Mouse (Mus musculus): ENCODE measurements around the gene Zfp362.

The Zfp362 gene

DNA sequence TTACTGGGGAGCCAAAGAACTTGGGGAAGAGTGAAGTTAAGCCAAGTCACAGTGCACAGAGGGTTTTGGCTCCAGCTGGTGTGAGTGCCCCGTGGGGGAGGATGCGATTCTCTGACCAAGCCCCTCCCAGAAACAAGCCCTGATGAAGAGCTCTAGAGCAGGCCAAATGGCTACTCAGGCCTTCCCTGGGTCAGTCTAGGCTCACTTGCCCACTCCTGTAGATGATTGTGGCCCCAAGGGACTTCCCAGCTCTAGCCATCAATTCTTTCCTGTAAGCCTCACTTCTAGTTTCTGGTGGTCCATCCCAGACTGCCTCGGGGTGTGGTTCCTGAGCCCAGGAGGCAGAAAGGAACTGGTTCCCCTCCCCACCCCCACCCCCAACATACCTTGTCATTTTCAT lies 50.8 kb downstream of the Zfp362 start, which contains the start of gene A3galt2:
Gene A3galt2 (plus strand): TSS at position 301 of the 400 bp plus-strand sequence.
- no peak for DNase-seq

DNA sequence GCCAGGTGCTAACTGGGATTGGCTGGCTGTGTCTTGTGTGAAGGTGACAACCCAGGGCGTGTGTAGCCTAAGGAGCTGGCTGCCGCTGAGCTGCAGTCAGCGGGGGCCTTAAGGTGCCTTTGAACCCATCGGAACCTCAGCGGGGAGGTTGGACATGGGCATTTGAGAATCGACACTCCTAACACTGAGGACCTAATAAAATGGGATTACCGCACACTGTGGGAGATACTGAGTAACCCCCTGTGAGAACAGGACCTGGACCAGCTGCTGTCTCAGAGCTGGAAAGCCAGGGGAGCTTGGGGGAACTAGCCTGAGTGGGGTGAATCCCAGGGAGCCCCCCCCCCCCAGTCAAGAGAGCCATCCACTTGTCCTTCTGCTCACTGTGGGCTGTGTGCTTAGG lies 52.3 kb downstream of the Zfp362 start:
- no peak for DNase-seq

DNA sequence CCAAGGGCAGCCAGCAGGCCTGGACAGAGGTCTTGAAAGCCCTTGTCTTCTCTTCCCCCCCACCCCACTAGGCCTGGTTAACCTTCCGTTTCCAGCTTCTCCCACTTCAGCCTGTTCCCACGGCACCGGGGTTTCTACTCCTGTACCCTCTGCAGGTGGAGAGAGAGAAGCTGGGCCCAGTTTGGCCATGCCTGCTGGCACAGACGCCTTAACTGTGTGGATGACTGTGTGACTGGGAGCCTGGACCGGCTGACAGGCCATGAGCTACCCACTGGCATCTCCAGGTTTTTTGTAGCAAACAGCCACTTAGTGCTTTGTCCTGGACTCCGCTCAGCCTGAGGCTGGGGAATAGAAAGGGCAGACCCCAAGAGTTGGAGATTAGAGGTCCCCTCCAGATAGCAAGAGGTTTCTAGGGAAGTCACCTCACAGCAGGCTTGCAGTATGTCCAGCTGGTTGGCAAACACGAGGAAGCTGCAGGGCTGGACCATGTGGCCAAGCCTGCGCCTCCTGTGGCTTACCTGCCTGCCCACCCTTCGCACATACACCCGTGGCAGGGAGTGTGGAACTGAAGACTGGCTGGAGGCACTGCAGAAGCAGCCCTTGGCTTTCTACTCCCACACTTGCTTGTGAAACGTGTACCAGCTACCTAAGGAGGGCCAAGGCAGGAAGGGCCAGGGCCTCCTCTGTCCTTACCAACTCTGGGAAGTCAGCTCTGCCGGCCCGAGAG lies 53.7 kb downstream of the Zfp362 start:
- no peak for DNase-seq

DNA sequence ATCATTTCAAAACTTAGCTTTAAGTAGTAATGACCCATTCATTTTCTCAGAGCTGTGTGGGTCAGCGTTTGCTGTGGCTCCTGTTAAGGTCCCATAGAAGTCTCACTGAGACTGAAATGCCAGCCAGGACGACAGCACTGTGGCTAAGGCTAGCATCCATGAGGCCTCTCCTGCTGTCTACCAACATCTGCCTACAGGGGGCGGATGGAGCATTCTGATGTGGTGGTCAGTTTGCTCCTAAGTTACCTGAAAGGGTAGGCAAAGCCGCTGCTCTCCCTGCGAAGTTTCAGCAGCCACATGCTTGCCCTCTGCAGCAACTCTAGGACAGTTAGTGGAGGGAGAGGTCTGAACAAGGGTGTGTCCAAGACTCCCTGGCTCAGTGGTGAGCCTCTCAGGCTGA lies 54.8 kb downstream of the Zfp362 start:
- no peak for DNase-seq

DNA sequence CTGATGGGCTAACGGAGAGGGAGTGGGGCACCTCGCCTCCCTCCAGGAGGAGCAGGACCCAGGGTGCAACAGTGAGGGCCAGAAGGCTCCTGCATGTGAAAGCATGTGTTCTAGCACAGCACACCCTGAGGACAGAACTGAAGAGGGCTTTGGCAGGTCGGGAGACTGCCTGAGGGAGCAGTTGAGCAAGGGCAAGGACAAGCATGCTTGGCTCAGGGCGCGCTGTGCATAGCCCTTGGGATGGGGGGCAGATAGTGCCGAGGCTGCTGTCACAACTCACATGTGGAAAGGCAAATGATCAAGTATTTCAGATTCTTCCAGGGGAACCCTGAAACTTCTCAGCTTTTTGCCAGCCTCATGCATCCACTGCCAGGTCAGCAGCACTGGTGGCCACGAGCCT lies 57.5 kb downstream of the Zfp362 start:
- DNase-seq: no peak

DNA sequence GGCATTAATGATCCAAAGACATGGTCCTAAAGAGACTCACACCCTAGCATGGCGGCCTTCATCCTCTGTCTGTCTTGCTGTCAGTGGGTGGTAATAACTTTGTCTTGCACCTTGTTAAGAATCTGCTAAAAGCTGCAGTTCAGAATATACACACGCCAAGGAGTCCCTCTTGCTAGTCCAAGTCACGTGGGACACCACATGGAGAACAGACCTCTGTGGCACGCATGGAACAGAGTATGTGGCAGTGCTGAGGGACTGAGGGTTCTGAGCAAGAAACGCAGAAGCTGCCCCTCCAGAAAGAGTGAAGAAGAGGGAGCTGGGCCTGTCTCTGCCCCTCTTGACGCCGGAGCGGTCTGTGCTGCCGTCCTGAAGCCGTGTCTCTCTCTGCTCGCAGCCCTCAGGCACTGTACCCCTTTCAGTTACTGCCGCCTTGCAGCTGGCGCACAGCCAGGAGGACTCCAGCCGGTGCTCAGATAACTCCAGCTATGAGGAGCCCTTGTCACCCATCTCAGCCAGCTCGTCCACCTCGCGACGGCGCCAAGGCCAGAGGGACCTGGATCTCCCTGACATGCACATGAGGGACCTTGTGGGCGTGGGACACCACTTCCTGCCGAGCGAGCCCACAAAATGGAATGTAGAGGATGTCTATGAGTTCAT lies 58.1 kb downstream of the Zfp362 start:
- no peak for DNase-seq

- no peak for DNase-seq
Observed at GRCm38 (mm10) chr4:128745160-128745559, 60.7 kb downstream of the Zfp362 start.

GRCm38 (mm10) chr4:128743031-128743626 lies 62.7 kb downstream of the Zfp362 start:
- no peak for DNase-seq

DNA sequence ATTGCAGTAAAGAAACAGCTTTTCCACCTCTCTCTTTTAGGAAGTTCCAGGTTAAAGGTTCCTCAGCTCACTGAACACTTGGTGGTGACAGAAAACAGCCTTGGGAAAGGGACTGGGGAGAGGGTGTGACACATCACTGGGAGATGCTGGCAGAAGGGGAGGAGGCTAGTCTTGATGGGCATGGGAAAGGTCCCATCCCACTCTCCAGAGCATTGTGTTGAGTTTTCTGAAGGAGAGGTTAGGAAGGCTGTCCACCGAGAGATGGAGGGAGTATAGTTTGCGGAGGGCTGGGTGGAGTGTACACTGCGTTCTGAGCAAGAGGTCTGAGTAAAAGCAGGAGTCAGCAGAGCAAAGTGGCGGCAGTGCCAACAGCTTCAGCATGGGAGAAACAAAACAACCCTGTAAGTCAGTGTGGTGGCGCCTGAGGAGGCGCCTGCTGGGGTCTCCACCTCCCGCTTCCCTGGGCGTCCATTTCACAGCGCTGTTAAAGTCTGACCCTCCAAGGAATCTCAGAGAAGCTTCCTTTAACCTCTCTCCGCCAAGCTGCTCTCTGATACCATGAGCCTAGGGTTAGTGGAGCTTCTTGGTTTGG lies 63.4 kb downstream of the Zfp362 start:
- no peak for DNase-seq

- DNase-seq: no peak
Observed at GRCm38 (mm10) chr4:128741906-128742305, 63.9 kb downstream of the Zfp362 start.

DNA sequence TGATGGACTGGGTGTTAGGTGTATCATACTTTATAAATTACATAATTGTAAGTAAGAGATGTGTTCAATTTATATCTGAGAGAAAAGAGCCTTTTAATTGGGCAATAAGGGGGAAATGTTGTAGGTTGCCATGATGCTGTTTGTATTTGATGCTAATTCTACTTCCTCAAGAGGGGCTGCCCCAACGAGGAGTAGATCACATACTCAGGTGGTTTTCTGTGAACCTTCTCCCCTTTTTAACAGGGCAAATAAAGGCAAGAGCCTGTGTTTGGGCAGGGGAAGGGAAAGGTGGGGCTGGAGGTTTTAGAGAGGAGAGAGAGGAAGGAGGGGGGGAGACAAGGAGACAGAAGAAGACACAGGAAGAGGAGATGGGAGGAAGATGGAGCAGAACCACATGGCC lies 65.0 kb downstream of the Zfp362 start:
- DNase-seq: no peak

DNA sequence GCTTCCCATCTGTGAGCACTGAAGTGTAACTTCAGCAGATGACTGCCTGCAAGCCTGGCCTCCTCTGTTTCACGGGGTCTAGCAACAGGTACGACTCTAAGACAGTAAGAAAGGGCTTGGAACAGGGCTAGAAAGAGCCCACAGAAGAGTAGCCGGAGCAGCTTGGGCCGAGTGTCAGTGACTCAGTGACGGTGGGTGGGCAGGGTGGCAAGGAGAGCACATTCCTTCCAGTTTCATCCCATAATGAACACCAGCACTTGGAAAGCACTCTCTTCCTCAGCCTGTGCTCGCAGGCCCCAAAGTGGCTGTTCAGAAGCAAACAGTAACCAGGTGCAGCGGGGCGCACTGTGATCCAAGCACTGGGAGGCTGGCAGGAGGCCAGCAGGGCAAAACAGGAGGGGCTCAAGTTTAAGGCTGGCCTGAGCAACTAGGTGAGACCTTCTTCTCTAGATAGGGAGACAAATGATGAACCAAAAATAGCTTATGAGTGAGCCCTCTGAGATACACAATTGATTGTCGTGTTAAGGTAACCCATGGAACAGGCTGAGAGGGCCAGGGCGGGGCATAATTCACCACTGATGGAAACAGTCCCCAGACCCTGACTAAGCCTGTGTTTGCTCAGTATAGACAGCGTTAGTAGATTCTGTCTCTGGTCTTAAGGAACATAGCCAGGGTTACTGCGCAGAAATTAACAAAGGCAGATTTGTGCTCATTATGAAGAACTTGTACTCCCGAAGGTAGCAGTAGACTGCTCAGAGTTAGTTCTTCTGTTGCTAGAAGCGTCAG lies 67.8 kb downstream of the Zfp362 start:
- DNase-seq: no peak

GRCm38 (mm10) chr4:128737137-128737589 lies 68.7 kb downstream of the Zfp362 start:
- DNase-seq: no peak

DNA sequence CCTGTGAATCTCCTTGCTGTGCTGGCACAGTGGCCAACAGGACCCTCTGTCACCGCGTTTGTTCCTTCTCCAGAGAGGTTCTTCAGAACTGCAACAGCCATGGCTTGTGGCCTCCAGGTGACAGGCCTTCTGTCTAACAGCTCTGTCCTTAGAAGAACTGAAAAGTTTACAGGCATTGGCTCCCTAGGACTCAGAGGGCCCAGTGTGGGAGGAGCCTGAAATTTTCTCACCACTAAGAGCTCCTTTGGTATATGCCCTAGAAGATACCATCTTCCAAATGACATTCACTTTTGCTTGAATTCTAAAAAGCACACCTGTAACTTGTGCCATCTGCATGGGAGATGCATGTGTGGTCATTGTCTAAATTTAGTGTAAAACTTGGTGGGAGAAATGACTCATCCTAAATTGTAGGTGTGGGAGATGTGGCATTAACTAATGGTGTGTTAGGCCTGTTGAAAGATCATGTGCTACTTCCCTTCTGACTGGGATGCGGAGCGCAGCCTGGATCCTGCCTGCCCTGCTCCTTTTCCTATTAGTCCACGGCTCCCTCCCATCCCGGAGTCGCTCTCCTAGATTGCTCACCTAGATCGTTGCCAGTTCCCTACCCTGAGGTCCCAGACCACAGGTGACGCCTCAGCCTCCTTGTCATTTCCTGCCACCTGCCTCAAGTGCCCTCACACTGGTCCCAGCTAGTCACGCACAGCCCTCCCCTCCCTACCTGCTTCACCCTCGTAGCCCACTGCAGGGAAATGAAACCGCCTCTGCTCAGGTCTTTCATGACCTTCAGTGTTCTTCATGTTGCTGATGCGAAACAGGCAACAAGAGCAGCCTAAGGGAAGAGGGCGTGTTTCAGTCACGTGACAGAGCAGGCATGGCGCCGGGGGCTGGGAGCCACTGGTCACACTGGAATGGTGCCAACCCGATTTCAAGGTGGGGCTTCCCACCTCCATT lies 70.8 kb downstream of the Zfp362 start:
- DNase-seq: peak; percentile 77

DNA sequence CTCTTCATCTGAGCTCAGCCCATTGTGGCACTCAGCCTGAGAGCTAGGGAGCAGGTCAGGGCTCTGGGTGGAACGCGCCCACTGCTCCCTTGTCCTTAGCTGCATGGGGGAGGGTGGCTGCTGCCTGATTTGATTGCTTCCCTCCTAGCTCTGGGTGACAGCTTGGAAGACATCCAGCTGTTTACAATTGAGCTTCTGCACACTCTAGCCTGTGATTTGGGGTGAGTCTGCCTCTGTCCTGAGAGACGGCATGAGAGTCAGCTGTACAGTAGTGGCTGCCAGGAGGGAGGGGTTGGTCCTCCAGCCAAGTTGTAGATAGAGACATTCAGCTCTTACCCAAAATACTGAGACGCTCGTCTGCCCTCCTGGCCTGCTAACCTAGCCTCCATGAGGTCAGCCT lies 71.6 kb downstream of the Zfp362 start:
- DNase-seq: peak; percentile 90

DNA sequence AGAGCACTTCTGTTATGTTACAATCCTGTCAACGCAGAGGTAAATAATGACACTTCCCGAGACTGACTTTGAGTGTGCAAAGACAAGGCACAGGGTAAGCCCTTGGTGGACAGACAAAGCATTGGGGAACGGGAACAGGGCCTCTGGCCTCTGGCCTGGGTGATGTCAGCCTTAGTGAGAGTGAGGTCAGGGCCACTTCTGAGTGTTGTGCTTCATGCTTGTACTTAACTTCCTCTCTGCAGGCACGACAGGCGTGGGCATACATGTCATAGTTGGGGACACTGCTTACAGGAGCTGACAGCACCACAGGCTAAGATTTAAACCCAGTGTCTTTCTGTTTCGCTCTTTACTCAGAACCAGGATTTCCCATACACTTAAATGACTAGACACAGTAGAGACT lies 72.3 kb downstream of the Zfp362 start:
- peak; percentile 43 for DNase-seq

GRCm38 (mm10) chr4:128732794-128733193 lies 73.1 kb downstream of the Zfp362 start:
- DNase-seq: no peak

DNA sequence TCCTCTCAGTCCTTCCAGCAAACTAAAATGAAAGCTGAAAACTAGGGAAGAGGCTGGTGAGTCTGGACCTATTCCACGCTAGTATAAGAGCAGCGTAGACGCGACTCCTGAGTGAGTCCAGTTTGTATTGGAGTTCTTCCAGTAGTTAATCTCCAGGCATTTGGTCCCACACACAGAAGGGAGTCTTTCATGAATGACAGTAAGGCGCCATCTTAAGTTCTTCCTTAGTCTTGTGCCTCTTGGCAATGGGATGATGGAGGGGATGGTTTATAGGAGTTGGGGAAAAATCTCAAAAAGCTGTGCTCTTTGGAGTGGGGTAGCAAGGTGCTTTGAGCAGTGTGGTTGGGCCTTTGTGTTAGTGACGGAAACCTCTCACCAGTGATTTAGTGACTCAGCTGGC lies 75.6 kb downstream of the Zfp362 start:
- no peak for DNase-seq

GRCm38 (mm10) chr4:128729709-128730037 lies 76.2 kb downstream of the Zfp362 start:
- peak; percentile 70 for DNase-seq

DNA sequence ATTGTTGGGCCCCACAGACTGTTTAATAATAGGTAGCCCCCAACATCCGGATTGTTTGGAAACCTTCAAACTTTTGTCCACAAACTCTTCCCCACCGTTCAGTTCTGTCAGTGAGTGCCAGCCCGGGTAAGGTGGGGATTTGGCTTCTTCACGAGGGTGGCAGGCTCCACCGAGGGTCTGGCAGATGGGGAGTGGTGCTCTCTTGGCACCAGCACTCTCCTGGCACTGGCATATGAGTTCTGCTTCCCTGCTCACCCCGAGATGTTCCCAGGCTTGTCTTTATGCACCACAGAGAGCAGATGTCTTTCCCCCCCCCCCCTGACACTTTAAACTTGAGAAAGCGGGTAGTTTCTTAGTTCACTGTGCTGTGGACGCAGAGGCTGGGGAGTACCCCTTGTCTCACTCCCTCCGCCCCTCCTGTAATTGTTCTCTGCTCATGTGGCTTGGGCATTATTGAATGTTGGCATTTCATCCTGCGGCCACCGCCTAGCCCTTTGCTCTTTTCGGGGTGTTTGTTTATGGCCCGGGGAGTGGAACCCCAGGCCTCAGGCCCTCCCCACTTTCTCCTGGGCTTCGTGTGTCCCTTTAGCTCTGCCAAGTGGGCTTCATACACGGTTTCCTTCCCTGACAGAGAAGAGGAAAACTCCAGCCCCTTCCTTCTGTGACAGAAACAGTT lies 76.7 kb downstream of the Zfp362 start:
- DNase-seq: no peak

DNA sequence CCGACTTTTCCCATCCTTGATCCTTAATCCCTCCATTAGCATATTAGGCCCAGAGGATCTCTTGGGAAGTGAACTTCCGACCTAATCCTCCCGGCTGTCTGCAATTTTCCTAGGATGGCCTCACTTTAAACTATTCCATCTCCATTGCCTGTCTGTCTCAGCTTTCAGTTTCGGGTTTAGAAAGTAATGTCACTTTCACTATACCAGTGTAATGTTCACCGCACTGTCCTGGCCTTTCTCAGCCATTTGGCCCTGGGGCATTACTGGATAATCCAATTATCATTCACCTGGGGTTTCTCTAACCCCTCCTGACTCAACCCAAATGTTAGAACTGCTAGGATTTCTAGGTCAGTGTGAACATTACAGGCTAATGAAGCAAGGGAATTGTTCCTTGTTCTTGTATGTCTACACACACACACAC lies 77.4 kb downstream of the Zfp362 start:
- no peak for DNase-seq
